Mouse (Mus musculus) midbrain, embryonic 11.5 days (tissue): Measurements from ENCODE around the gene Lemd2. TPM values are rescaled to one million over a fixed set of nuclear protein-coding genes. Genes with fewer than 3 reads are reported as not detected.
"Not testable (repeated sequence)": the region's sequence is repeated elsewhere in the genome, so short reads cannot be mapped to it uniquely, and the experiment has no call there.

ENCODE experiments used
- ATAC-seq: fragments of 200-750 bp; cut with Nextera tagmentation; 2 replicates; pipeline ENCODE4 v1.8.0; 2017; ENCODE audit warnings: moderate TSS enrichment, moderate library complexity; ENCODE audit not compliant: low FRiP score
- DNase-seq: peaks from one replicate; pipeline ENCODE4 v3.0.0; 2015; ENCODE audit warnings: low spot score; ENCODE audit errors: missing footprints
- H3K27ac ChIP-seq: fragments of 300-500 bp; sonication (generic); 2 replicates; pipeline ENCODE4 v1.5.1; 2014; ENCODE audit warnings: low read depth, low read length
- H3K27me3 ChIP-seq: fragments of 300-500 bp; sonication (generic); 2 replicates; pipeline ENCODE4 v1.6.1; 2014; ENCODE audit warnings: mild to moderate bottlenecking, low read length, moderate library complexity, mixed read lengths; ENCODE audit not compliant: control insufficient read depth, insufficient read depth
- H3K36me3 ChIP-seq: fragments of 300-500 bp; sonication (generic); 2 replicates; pipeline ENCODE4 v1.6.1; 2014; ENCODE audit warnings: mild to moderate bottlenecking, low read length, moderate library complexity, mixed read lengths; ENCODE audit not compliant: control insufficient read depth, insufficient read depth
- H3K4me1 ChIP-seq: fragments of 300-500 bp; sonication (generic); 2 replicates; pipeline ENCODE4 v1.6.1; 2014; ENCODE audit warnings: low read length; ENCODE audit not compliant: control insufficient read depth, insufficient read depth
- H3K4me2 ChIP-seq: fragments of 300-500 bp; sonication (generic); 2 replicates; pipeline ENCODE4 v1.6.1; 2014; ENCODE audit warnings: mild to moderate bottlenecking, moderate library complexity
- H3K4me3 ChIP-seq: fragments of 300-500 bp; sonication (generic); 2 replicates; pipeline ENCODE4 v1.5.1; 2014; ENCODE audit warnings: low read depth, low read length
- H3K9ac ChIP-seq: fragments of 300-500 bp; sonication (generic); 2 replicates; pipeline ENCODE4 v1.6.1; 2014; ENCODE audit warnings: low read length
- H3K9me3 ChIP-seq: fragments of 300-500 bp; sonication (generic); 2 replicates; pipeline ENCODE4 v1.6.1; 2016; ENCODE audit warnings: low read length; ENCODE audit not compliant: control insufficient read depth
- WGBS: fragments of 180-500 bp; shearing (Covaris S2); extraction: QIAGEN DNeasy Blood & Tissue Kit; methylation state at CpG from one replicate; pipeline ENCODE4 v1.1.7; 2014; 5-methylcytosine and 5-hydroxymethylcytosine counted together
- polyA plus RNA-seq: library from polyadenylated mRNA; unstranded; fragments of >200 nt; fragmentation: Nextera tagmentation; extraction: Ambion mirVana; gene quantifications from 2 replicates; pipeline ENCODE4 v1.2.1, GENCODE M21; 2014

Lemd2 gene
- polyA plus RNA-seq, 1 experiment from 2014 or later, result 16.3 TPM

GRCm38 (mm10) chr17:27240556-27241457 lies 36.5 kb upstream of the Lemd2 start:
- H3K36me3 ChIP-seq, result no peaks in the 10 kb centered on the region
- H3K4me3 ChIP-seq, result no peak overlapping the region
- H3K4me1 ChIP-seq, result no peaks in the 10 kb centered on the region
- WGBS, result 43% methylated on average over 15 of the region's 15 CpGs
- ATAC-seq (no peak), DNase-seq (peak; percentile 19)
- no peak overlapping the region for H3K9ac ChIP-seq
- H3K27ac ChIP-seq, result no peak overlapping the region
- H3K9me3 ChIP-seq, result no peaks in the 10 kb centered on the region
- no peaks in the 10 kb centered on the region for H3K27me3 ChIP-seq
- no peak overlapping the region for H3K4me2 ChIP-seq

GRCm38 (mm10) chr17:27239941-27240340 lies 35.7 kb upstream of the Lemd2 start:
- Histone ChIP-seq H3K36me3 (no peaks in the 10 kb centered on the region), H3K9me3 (no peaks in the 10 kb centered on the region), H3K4me3 (no peak overlapping the region), H3K4me2 (no peak overlapping the region), H3K27me3 (no peaks in the 10 kb centered on the region), H3K4me1 (no peaks in the 10 kb centered on the region), H3K27ac (no peak overlapping the region), H3K9ac (no peak overlapping the region)
- 93% methylated on average over 5 of the region's 5 CpGs for WGBS
- peak; percentile 75 for DNase-seq
- no peak for ATAC-seq

GRCm38 (mm10) chr17:27238637-27239036 lies 34.4 kb upstream of the Lemd2 start:
- peak; percentile 85 for DNase-seq
- Histone ChIP-seq H3K9ac (no peak overlapping the region), H3K27me3 (no peaks in the 10 kb centered on the region), H3K27ac (no peak overlapping the region), H3K9me3 (no peaks in the 10 kb centered on the region), H3K4me1 (no peaks in the 10 kb centered on the region), H3K36me3 (no peaks in the 10 kb centered on the region), H3K4me3 (no peak overlapping the region), H3K4me2 (no peak overlapping the region)
- WGBS, result 62% methylated on average over 8 of the region's 8 CpGs
- ATAC-seq, result no peak

- DNase-seq (peak; percentile 74), ATAC-seq (no peak)
- no peaks in the 10 kb centered on the region for H3K36me3 ChIP-seq
- no peaks in the 10 kb centered on the region for H3K4me1 ChIP-seq
- 85% methylated on average over 8 of the region's 8 CpGs for WGBS
- H3K4me2 ChIP-seq, result no peak overlapping the region
- no peaks in the 10 kb centered on the region for H3K9me3 ChIP-seq
- no peak overlapping the region for H3K27ac ChIP-seq
- H3K27me3 ChIP-seq, result no peaks in the 10 kb centered on the region
- no peak overlapping the region for H3K4me3 ChIP-seq
- no peak overlapping the region for H3K9ac ChIP-seq
Measured at GRCm38 (mm10) chr17:27237731-27238130, 33.5 kb upstream of the Lemd2 start.

GRCm38 (mm10) chr17:27233298-27233697 lies 29.0 kb upstream of the Lemd2 start:
- ATAC-seq (no peak), DNase-seq (no peak)
- H3K27me3 ChIP-seq, result no peaks in the 10 kb centered on the region
- H3K4me3 ChIP-seq, result no peak overlapping the region
- H3K9ac ChIP-seq, result no peak overlapping the region
- H3K9me3 ChIP-seq, result no peaks in the 10 kb centered on the region
- H3K36me3 ChIP-seq, result no peaks in the 10 kb centered on the region
- no peak overlapping the region for H3K27ac ChIP-seq
- peaks cover 8% of the 10 kb centered on the region for H3K4me1 ChIP-seq
- WGBS, result 79% methylated on average over 7 of the region's 7 CpGs
- no peak overlapping the region for H3K4me2 ChIP-seq

GRCm38 (mm10) chr17:27232176-27232575 lies 27.9 kb upstream of the Lemd2 start:
- no peaks in the 10 kb centered on the region for H3K36me3 ChIP-seq
- no peak overlapping the region for H3K9ac ChIP-seq
- H3K27me3 ChIP-seq, result no peaks in the 10 kb centered on the region
- H3K9me3 ChIP-seq, result no peaks in the 10 kb centered on the region
- 88% methylated on average over 3 of the region's 3 CpGs for WGBS
- peaks cover 14% of the 10 kb centered on the region for H3K4me1 ChIP-seq
- H3K4me3 ChIP-seq, result no peak overlapping the region
- H3K4me2 ChIP-seq, result no peak overlapping the region
- peak; percentile 66 for DNase-seq
- ATAC-seq, result no peak
- no peak overlapping the region for H3K27ac ChIP-seq

GRCm38 (mm10) chr17:27231586-27231985 lies 27.3 kb upstream of the Lemd2 start:
- not testable (repeated sequence) for H3K4me2 ChIP-seq, H3K9me3 ChIP-seq, H3K36me3 ChIP-seq, H3K27me3 ChIP-seq, ATAC-seq, H3K4me3 ChIP-seq, H3K9ac ChIP-seq, H3K27ac ChIP-seq
- WGBS, result 90% methylated on average over 4 of the region's 4 CpGs
- peaks cover 14% of the 10 kb centered on the region for H3K4me1 ChIP-seq
- peak; percentile 28 for DNase-seq

GRCm38 (mm10) chr17:27231146-27231503 lies 26.9 kb upstream of the Lemd2 start:
- Histone ChIP-seq H3K9ac (no peak overlapping the region), H3K4me1 (peaks cover 14% of the 10 kb centered on the region), H3K4me2 (no peak overlapping the region), H3K4me3 (no peak overlapping the region), H3K9me3 (no peaks in the 10 kb centered on the region), H3K27ac (no peak overlapping the region), H3K36me3 (no peaks in the 10 kb centered on the region), H3K27me3 (no peaks in the 10 kb centered on the region)
- DNase-seq (no peak), ATAC-seq (no peak)
- WGBS, result 63% methylated on average over 6 of the region's 6 CpGs

GRCm38 (mm10) chr17:27230455-27231145 lies 26.3 kb upstream of the Lemd2 start:
- Histone ChIP-seq H3K27me3 (no peaks in the 10 kb centered on the region), H3K9me3 (no peaks in the 10 kb centered on the region), H3K4me3 (no peak overlapping the region), H3K27ac (no peak overlapping the region), H3K4me2 (no peak overlapping the region), H3K36me3 (no peaks in the 10 kb centered on the region), H3K4me1 (peaks cover 14% of the 10 kb centered on the region), H3K9ac (no peak overlapping the region)
- 53% methylated on average over 8 of the region's 8 CpGs for WGBS
- ATAC-seq, result no peak
- no peak for DNase-seq
